Mouse (Mus musculus): ENCODE results near the gene Alcam.

DNA sequence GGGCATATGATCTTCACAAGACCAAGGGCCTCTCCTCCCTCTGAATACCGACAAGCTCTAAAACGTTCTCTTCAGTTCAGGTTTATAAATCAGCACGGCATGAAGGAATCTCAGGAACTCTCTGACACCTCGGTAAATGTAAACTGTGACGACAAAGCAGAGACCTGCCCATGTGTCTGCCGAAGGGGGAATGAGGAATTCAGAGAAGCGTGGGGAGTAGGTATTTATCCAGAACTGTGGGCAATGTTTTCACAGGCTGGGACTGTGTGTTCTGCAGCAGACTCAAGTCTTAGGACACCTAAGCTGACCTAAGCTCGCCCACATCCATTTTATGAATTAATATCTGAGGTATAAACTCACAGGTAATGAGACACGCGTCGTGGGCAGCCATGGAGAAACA lies 20.7 kb downstream of the Alcam start:
- no peak for TF ChIP-seq CTCF (IDR thresholded peaks at IDR 0.05; ENCODE audit: borderline replicate concordance, extremely low read depth, insufficient read depth, insufficient read length)
- no peak for TF ChIP-seq POLR2A (IDR thresholded peaks at IDR 0.05; ENCODE audit: borderline replicate concordance, extremely low read depth, insufficient read depth, insufficient read length, poor library complexity, severe bottlenecking)
